Mouse (Mus musculus) right cerebral cortex, postnatal 10 days (tissue): ENCODE results near the gene 4930548H24Rik.
"Not testable (repeated sequence)": the region's sequence is repeated elsewhere in the genome, so short reads cannot be mapped to it uniquely, and the experiment has no call there.

Experiments
- DNase-seq, 2 experiments: peaks; one replicate each; pipeline ENCODE4 v3.0.0; 2021; ENCODE audit warnings: low spot score in 2 of 2

4930548H24Rik gene

DNA sequence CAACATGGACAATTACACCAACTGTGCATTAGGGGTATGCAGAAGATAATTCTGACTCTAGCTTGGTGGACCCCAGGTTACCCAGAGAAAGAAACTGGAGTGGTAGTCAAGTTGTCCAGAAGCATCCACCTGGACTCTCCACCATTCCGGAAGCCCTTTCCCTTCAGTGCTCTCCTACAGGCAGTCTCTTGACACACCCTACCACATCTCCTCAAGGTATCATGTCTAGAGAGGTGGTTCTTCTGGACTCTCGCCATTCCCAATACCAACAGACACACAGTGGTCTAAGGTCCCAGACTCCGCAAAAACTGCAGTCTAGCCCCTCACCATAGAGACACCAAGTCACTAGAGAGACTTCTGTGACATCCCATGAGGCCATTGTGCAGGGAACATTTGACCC is at the start of gene 4930548H24Rik:
4930548H24Rik (plus strand) TSS at position 301 of the 400 bp plus-strand sequence.
- DNase-seq = no peak

- DNase-seq = no peak
Observed at GRCm38 (mm10) chr5:31451336-31451735, 34.2 kb upstream of the 4930548H24Rik start.

- DNase-seq = peak; percentile 98
Observed at GRCm38 (mm10) chr5:31451878-31452561, 33.5 kb upstream of the 4930548H24Rik start, which contains the start of gene Zfp512. Gene Zfp512 (plus strand): TSS chr5:31452431.

DNA sequence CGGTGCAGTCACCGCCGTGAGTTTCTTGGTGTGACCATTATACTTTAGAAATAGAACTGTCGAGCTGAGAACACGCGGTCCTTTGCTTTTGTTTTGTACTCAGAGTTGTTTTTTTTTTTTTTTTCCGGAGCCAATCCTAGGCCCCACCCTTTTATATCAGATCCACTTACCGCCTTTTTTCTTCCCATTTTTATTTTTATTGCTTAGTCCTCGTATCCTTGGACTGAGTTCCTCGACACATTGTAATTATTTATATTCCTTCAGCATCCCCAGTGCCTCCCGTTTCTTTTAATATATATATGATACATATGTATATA is 33.0 kb upstream of the 4930548H24Rik start:
- no peak for DNase-seq

- DNase-seq = no peak
Observed at GRCm38 (mm10) chr5:31452886-31453410, 32.6 kb upstream of the 4930548H24Rik start.

DNA sequence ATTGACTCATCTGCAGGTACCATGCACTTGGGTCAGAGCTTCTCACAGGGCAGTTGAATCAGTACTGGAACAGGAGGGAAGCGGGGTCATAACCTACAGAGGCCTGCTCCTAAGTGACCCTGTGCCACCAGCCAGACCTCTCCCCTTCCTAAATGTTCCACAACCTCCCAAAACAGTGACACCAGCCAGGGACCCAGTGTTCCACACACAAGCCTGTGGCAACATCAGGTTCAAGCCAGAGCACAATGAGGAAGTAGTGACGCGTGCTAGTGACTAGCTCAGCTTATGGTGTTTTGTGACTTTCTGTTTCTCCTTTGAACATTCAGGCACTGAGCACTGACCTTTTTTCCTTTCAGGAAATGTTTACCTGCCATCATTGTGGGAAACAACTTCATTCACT is 17.7 kb upstream of the 4930548H24Rik start:
- no peak for DNase-seq

GRCm38 (mm10) chr5:31469711-31470110 is 15.8 kb upstream of the 4930548H24Rik start:
- DNase-seq = no peak

- peak in 1 of 2 experiments; percentile 52 for DNase-seq
Observed at GRCm38 (mm10) chr5:31470334-31470733, 15.2 kb upstream of the 4930548H24Rik start.

DNA sequence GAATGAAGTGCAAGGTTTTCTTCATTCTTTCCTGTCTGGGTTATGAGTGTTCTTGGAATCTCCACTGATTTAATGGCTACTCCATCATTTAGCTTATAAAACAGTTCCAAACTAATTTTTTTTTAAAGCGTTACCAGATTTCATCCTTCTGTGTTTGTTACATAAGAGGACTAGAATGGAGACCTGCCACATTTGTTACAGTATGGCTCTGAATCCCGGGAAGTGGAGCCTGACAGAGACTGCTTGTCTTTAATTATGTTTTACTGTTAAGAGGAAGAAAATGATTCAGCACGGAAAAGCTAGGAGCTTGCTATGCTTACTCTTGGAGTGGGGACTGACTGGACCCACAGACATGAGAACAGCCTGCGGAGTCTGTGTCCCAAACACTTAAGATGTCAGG is 5.0 kb upstream of the 4930548H24Rik start:
- DNase-seq = no peak

- no peak for DNase-seq
Observed at GRCm38 (mm10) chr5:31487889-31488288, 2.3 kb downstream of the 4930548H24Rik start.

- no peak for DNase-seq
Observed at GRCm38 (mm10) chr5:31489116-31489769, 3.7 kb downstream of the 4930548H24Rik start.

GRCm38 (mm10) chr5:31492031-31492430 is 6.5 kb downstream of the 4930548H24Rik start:
- DNase-seq = no peak

DNA sequence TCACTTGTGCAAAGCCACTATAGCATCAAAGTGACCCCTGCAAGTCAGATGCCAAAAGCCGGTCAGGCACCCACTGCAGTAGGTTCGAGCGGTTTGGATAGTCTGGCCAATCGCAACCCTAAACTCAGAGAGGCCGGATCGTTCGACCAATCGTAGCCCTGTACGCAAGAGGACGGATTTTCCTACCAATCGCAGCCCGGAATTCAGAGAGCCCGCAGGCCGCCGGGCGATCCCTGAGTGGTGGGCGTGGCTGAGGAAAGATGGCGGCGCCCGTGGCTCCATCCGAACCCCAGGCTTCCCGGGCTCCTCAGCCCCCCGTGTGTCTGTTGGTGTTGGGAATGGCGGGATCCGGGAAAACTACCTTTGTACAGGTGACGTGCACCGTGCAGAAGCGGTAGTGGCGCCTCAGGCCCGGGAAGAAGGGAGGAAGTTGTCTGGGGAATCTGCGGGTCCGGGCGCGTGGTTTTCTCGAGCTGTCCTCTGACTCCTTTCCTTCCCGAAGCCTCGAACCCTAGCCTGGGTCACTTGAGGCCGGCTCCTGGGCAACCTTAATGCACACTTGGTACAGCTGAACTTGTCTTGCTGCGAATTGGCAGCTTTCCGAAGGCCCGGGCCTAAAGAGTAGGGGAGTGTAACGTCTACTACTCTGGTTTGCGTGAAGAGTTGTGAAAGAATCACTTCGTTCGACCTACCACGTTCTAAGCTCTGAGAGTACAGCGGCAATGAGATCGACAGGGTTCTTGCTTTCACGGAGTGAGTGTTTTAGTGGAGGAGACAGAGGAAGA is 9.2 kb downstream of the 4930548H24Rik start, which contains the start of gene Gpn1:
Gpn1 (plus strand) TSS at position 229 of the 785 bp plus-strand sequence.
- peak; percentile 96 to 97 for DNase-seq

DNA sequence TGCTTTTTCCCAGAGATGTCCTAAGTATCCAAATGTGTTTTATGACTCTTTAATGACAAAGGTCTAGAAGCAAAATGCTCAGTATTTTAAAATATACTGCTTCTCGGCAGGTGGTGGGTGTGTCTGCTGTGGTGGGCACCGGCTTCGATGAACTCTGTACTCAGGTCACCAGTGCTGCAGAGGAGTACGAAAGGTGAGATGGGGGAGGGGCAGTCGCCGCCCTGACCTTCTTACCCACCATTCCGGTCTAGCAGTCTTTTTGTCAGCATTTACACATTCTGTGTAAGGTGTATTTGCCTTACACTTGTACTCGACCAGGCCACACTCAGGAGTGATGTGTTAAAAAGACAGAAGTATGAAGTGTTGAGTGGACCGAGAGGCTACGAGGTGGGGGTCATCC is 19.3 kb downstream of the 4930548H24Rik start:
- no peak for DNase-seq

GRCm38 (mm10) chr5:31512481-31512880 is 26.9 kb downstream of the 4930548H24Rik start:
- no peak for DNase-seq

DNA sequence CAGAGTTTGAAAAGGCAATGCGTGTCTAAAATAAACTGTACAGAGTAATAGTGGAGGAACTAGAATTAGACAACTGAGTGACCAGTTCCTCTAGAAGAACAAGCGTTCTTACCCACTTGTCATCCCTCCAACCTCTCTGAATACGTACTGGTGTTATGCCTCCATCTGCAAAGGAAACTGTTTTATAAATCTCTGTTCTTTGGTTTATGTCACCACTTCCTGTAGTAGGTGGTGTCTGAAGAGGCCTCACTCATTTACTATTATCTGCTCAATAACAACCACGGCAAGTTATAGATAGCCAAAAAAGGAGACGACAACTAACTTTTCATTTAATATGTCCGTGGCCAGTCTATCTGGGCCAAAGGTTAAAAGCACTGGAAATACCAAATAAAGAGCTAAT is 35.0 kb downstream of the 4930548H24Rik start:
- DNase-seq = no peak

GRCm38 (mm10) chr5:31526354-31527116 is 41.0 kb downstream of the 4930548H24Rik start, which contains the start of gene Slc4a1ap:
Gene Slc4a1ap (plus strand): TSS chr5:31526995.
- peak; percentile 79 to 83 for DNase-seq

GRCm38 (mm10) chr5:31527117-31527680 is 41.7 kb downstream of the 4930548H24Rik start:
- DNase-seq = peak in 1 of 2 experiments; percentile 33

GRCm38 (mm10) chr5:31527707-31528106 is 42.2 kb downstream of the 4930548H24Rik start, which contains the start of gene Supt7l:
Gene Supt7l (minus strand): TSS chr5:31527807.
- not testable (repeated sequence) for DNase-seq

- DNase-seq = no peak
Observed at GRCm38 (mm10) chr5:31528560-31528959, 43.0 kb downstream of the 4930548H24Rik start.

- no peak for DNase-seq
Observed at GRCm38 (mm10) chr5:31535228-31535627, 49.7 kb downstream of the 4930548H24Rik start.
